Mouse (Mus musculus) intestine, embryonic 14.5 days (tissue): ENCODE results near the gene Epha3. TPM values are rescaled to one million over a fixed set of nuclear protein-coding genes. Genes with fewer than 3 reads are reported as not detected.
A peak's percentile ranks its signal among the peaks of the same experiment; 100 is the strongest.

Experiments used
- ATAC-seq: fragments of 200-750 bp; cut with Nextera tagmentation; replicated peaks from 2 replicates; pipeline ENCODE4 v1.8.0; 2017; ENCODE audit warnings: low read depth, moderate number of reproducible peaks, moderate TSS enrichment, moderate library complexity; ENCODE audit not compliant: low FRiP score, low TSS enrichment
- DNase-seq: peaks from one replicate; pipeline ENCODE4 v3.0.0-alpha.2; 2018; ENCODE audit warnings: low spot score
- H3K27ac ChIP-seq: fragments of 300-500 bp; sonication (generic); 2 replicates; pipeline ENCODE4 v1.5.1; 2014; ENCODE audit warnings: low read depth, mild to moderate bottlenecking, control low read depth
- H3K27me3 ChIP-seq: fragments of 300-500 bp; sonication (generic); replicated peaks from 2 replicates; pipeline ENCODE4 v1.6.1; 2014; ENCODE audit warnings: low read length, control low read depth; ENCODE audit not compliant: control insufficient read depth, insufficient read depth
- H3K36me3 ChIP-seq: fragments of 300-500 bp; sonication (generic); 2 replicates; pipeline ENCODE4 v1.6.1; 2014; ENCODE audit warnings: low read length, control low read depth; ENCODE audit not compliant: control insufficient read depth, insufficient read depth
- H3K4me1 ChIP-seq: fragments of 300-500 bp; sonication (generic); replicated peaks from 2 replicates; pipeline ENCODE4 v1.6.1; 2014; ENCODE audit warnings: low read length, control low read depth, mixed read lengths; ENCODE audit not compliant: control insufficient read depth, insufficient read depth
- H3K4me2 ChIP-seq: fragments of 300-500 bp; sonication (generic); 2 replicates; pipeline ENCODE4 v1.6.1; 2014; ENCODE audit warnings: low read length
- H3K4me3 ChIP-seq: fragments of 300-500 bp; sonication (generic); 2 replicates; pipeline ENCODE4 v1.5.1; 2014; ENCODE audit warnings: low read depth, low read length, control low read depth, mixed read lengths
- H3K9ac ChIP-seq: fragments of 300-500 bp; sonication (generic); 2 replicates; pipeline ENCODE4 v1.6.1; 2014; ENCODE audit warnings: mild to moderate bottlenecking, low read length
- H3K9me3 ChIP-seq: fragments of 300-500 bp; sonication (generic); 2 replicates; pipeline ENCODE4 v1.6.1; 2016; ENCODE audit warnings: low read length, control low read depth; ENCODE audit not compliant: control insufficient read depth
- WGBS: fragments of 180-500 bp; shearing (Covaris S2); extraction: QIAGEN DNeasy Blood & Tissue Kit; methylation state at CpG from one replicate; pipeline ENCODE4 v1.1.7; 2014; 5-methylcytosine and 5-hydroxymethylcytosine counted together
- polyA plus RNA-seq: library from polyadenylated mRNA; unstranded; fragments of >200 nt; fragmentation: Nextera tagmentation; extraction: Ambion mirVana; gene quantifications from 2 replicates; pipeline ENCODE4 v1.2.1, GENCODE M21; 2014

Epha3 gene
- polyA plus RNA-seq, 1 experiment from 2014 or later, result 12.6 TPM

GRCm38 (mm10) chr16:63806025-63806424, 58.0 kb downstream of the Epha3 start:
- no peak for DNase-seq
- no peak overlapping the region for H3K4me3 ChIP-seq
- no peaks in the 10 kb centered on the region for H3K27me3 ChIP-seq
- no peak for ATAC-seq
- no peak overlapping the region for H3K27ac ChIP-seq
- WGBS, result 88% methylated on average over 3 of the region's 3 CpGs
- H3K36me3 ChIP-seq, result no peaks in the 10 kb centered on the region
- no peaks in the 10 kb centered on the region for H3K4me1 ChIP-seq
- H3K4me2 ChIP-seq, result no peak overlapping the region
- no peaks in the 10 kb centered on the region for H3K9me3 ChIP-seq
- H3K9ac ChIP-seq, result no peak overlapping the region

- Histone ChIP-seq H3K4me3 (no peak overlapping the region), H3K27me3 (no peaks in the 10 kb centered on the region), H3K9ac (no peak overlapping the region), H3K36me3 (no peaks in the 10 kb centered on the region), H3K4me2 (no peak overlapping the region), H3K9me3 (no peaks in the 10 kb centered on the region), H3K4me1 (no peaks in the 10 kb centered on the region), H3K27ac (no peak overlapping the region)
- 71% methylated on average over 3 of the region's 3 CpGs for WGBS
- ATAC-seq (no peak), DNase-seq (no peak)
Observed at GRCm38 (mm10) chr16:63801436-63801835, 62.5 kb downstream of the Epha3 start.

GRCm38 (mm10) chr16:63798341-63798740, 65.6 kb downstream of the Epha3 start:
- Histone ChIP-seq H3K9me3 (no peaks in the 10 kb centered on the region), H3K4me2 (no peak overlapping the region), H3K4me3 (no peak overlapping the region), H3K9ac (no peak overlapping the region), H3K36me3 (no peaks in the 10 kb centered on the region), H3K27ac (no peak overlapping the region), H3K27me3 (no peaks in the 10 kb centered on the region), H3K4me1 (no peaks in the 10 kb centered on the region)
- 51% methylated on average over 2 of the region's 2 CpGs for WGBS
- DNase-seq, result no peak
- no peak for ATAC-seq

GRCm38 (mm10) chr16:63794292-63794691, 69.7 kb downstream of the Epha3 start:
- no peaks in the 10 kb centered on the region for H3K4me1 ChIP-seq
- WGBS, result 81% methylated on average over 5 of the region's 5 CpGs
- H3K27ac ChIP-seq, result no peak overlapping the region
- H3K27me3 ChIP-seq, result no peaks in the 10 kb centered on the region
- no peak overlapping the region for H3K9ac ChIP-seq
- no peaks in the 10 kb centered on the region for H3K36me3 ChIP-seq
- H3K4me2 ChIP-seq, result no peak overlapping the region
- ATAC-seq, result no peak
- no peak overlapping the region for H3K4me3 ChIP-seq
- no peaks in the 10 kb centered on the region for H3K9me3 ChIP-seq
- no peak for DNase-seq

GRCm38 (mm10) chr16:63793805-63794204, 70.2 kb downstream of the Epha3 start:
- no peaks in the 10 kb centered on the region for H3K36me3 ChIP-seq
- no peak overlapping the region for H3K4me3 ChIP-seq
- H3K4me2 ChIP-seq, result no peak overlapping the region
- WGBS, result 76% methylated on average over 1 of the region's 1 CpGs
- no peak overlapping the region for H3K27ac ChIP-seq
- no peaks in the 10 kb centered on the region for H3K4me1 ChIP-seq
- ATAC-seq (no peak), DNase-seq (no peak)
- H3K9ac ChIP-seq, result no peak overlapping the region
- no peaks in the 10 kb centered on the region for H3K27me3 ChIP-seq
- no peaks in the 10 kb centered on the region for H3K9me3 ChIP-seq

- no peak overlapping the region for H3K4me3 ChIP-seq
- no peak for DNase-seq
- 46% methylated on average over 2 of the region's 2 CpGs for WGBS
Observed at GRCm38 (mm10) chr16:63792084-63792483, 71.9 kb downstream of the Epha3 start.

GRCm38 (mm10) chr16:63783544-63783943, 80.4 kb downstream of the Epha3 start:
- Histone ChIP-seq H3K27me3 (no peaks in the 10 kb centered on the region), H3K9ac (no peak overlapping the region), H3K36me3 (no peaks in the 10 kb centered on the region), H3K4me3 (no peak overlapping the region), H3K4me2 (0 out of 2 replicates have a peak overlapping the region, but pooled peaks have one; percentile 6), H3K27ac (no peak overlapping the region; the same call in 1 of the 2 replicates), H3K9me3 (no peaks in the 10 kb centered on the region), H3K4me1 (peaks cover 4% of the 10 kb centered on the region; the same call in 1 of the 2 replicates)
- WGBS, result 45% methylated on average over 7 of the region's 7 CpGs
- peak; percentile 56 for DNase-seq
- ATAC-seq, result peak; percentile 89; the same call in 1 of the 2 replicates

More at GRCm38 (mm10) chr16:63792084-63792483, 71.9 kb downstream of the Epha3 start:
- Histone ChIP-seq H3K27ac (no peak overlapping the region), H3K9me3 (no peaks in the 10 kb centered on the region), H3K36me3 (no peaks in the 10 kb centered on the region), H3K4me2 (no peak overlapping the region), H3K4me1 (no peaks in the 10 kb centered on the region), H3K9ac (no peak overlapping the region), H3K27me3 (no peaks in the 10 kb centered on the region)
- ATAC-seq, result no peak

GRCm38 (mm10) chr16:63782101-63782500, 81.9 kb downstream of the Epha3 start:
- 74% methylated on average over 1 of the region's 1 CpGs for WGBS

GRCm38 (mm10) chr16:63780151-63780550, 83.8 kb downstream of the Epha3 start:
- DNase-seq (no peak), ATAC-seq (no peak)
- Histone ChIP-seq H3K9ac (no peak overlapping the region), H3K4me1 (peaks cover 4% of the 10 kb centered on the region; the same call in 1 of the 2 replicates), H3K27me3 (no peaks in the 10 kb centered on the region), H3K36me3 (no peaks in the 10 kb centered on the region), H3K9me3 (no peaks in the 10 kb centered on the region), H3K4me3 (no peak overlapping the region), H3K4me2 (no peak overlapping the region), H3K27ac (no peak overlapping the region)
- WGBS, result 68% methylated on average over 5 of the region's 5 CpGs

More at GRCm38 (mm10) chr16:63782101-63782500, 81.9 kb downstream of the Epha3 start:
- Histone ChIP-seq H3K4me2 (no peak overlapping the region), H3K4me1 (peaks cover 4% of the 10 kb centered on the region; the same call in 1 of the 2 replicates), H3K4me3 (no peak overlapping the region), H3K36me3 (no peaks in the 10 kb centered on the region), H3K27ac (no peak overlapping the region), H3K9me3 (no peaks in the 10 kb centered on the region), H3K9ac (no peak overlapping the region), H3K27me3 (no peaks in the 10 kb centered on the region)
- DNase-seq, result no peak
- ATAC-seq, result no peak
